Mouse (Mus musculus): ENCODE measurements around the gene Adam15. TPM values are rescaled to one million over a fixed set of nuclear protein-coding genes. Genes with fewer than 3 reads are reported as not detected.

Adam15 gene
- 40.8 and 44.0 TPM in 2 replicates for polyA plus RNA-seq (2014; fragmentation: Nextera tagmentation; extraction: Ambion mirVana)

GRCm38 (mm10) chr3:89349869-89350501, at the start of gene Adam15:
Adam15 (minus strand) TSS chr3:89349996.
- ATAC-seq (ENCODE audit: low FRiP score) (peak; percentile 92), DNase-seq (ENCODE audit: low spot score) (peak; percentile 88)
- Histone ChIP-seq H3K4me2 (replicated peaks) (peak within 1 kb of the TSS; percentile 92), H3K27me3 (ENCODE audit: control insufficient read depth, insufficient read depth, low read length) (peaks cover 15% of the 10 kb centered on the region; the same call in 1 of the 2 replicates), H3K9me3 (ENCODE audit: control insufficient read depth, low read length) (no peaks in the 10 kb centered on the region), H3K9ac (peak within 1 kb of the TSS; percentile 72), H3K4me1 (replicated peaks; ENCODE audit: control insufficient read depth, insufficient read depth, low read length) (0 out of 2 replicates have a peak, but pooled peaks cover 15% of the 10 kb centered on the region), H3K27ac (peak within 1 kb of the TSS; percentile 87), H3K36me3 (replicated peaks; ENCODE audit: control insufficient read depth, insufficient read depth) (no peaks in the 10 kb centered on the region), H3K4me3 (replicated peaks; ENCODE audit: low read length) (peak within 1 kb of the TSS; percentile 50)
- under 1% methylated on average over 56 of the region's 59 CpGs for WGBS

- Histone ChIP-seq H3K36me3 (replicated peaks; ENCODE audit: control insufficient read depth, insufficient read depth) (peaks cover 8% of the 10 kb centered on the region), H3K27me3 (ENCODE audit: control insufficient read depth, insufficient read depth, low read length) (peaks cover 31% of the 10 kb centered on the region), H3K9ac (peak overlapping the region; percentile 41; the same call in 1 of the 2 replicates), H3K4me1 (replicated peaks; ENCODE audit: control insufficient read depth, insufficient read depth, low read length) (peaks cover 35% of the 10 kb centered on the region), H3K9me3 (ENCODE audit: control insufficient read depth, low read length) (no peaks in the 10 kb centered on the region), H3K4me2 (replicated peaks) (peak overlapping the region; percentile 100), H3K27ac (no peak overlapping the region), H3K4me3 (replicated peaks; ENCODE audit: low read length) (peak overlapping the region; percentile 48)
- ATAC-seq (ENCODE audit: low FRiP score) (no peak), DNase-seq (ENCODE audit: low spot score) (no peak)
- WGBS, result 0% methylated on average over 4 of the region's 4 CpGs
Measured at GRCm38 (mm10) chr3:89396654-89397005, 46.8 kb upstream of the Adam15 start.

- ATAC-seq (ENCODE audit: low FRiP score) (no peak), DNase-seq (ENCODE audit: low spot score) (peak; percentile 74)
- H3K9me3 ChIP-seq (ENCODE audit: control insufficient read depth, low read length), result no peaks in the 10 kb centered on the region
- H3K36me3 ChIP-seq (replicated peaks; ENCODE audit: control insufficient read depth, insufficient read depth), result peaks cover 2% of the 10 kb centered on the region; the same call in 1 of the 2 replicates
- peak overlapping the region; percentile 100 for H3K4me2 ChIP-seq (replicated peaks)
- no peak overlapping the region for H3K27ac ChIP-seq
- peak overlapping the region; percentile 41 for H3K9ac ChIP-seq
- under 1% methylated on average over 43 of the region's 44 CpGs for WGBS
- H3K4me3 ChIP-seq (replicated peaks; ENCODE audit: low read length), result peak overlapping the region; percentile 48
- H3K4me1 ChIP-seq (replicated peaks; ENCODE audit: control insufficient read depth, insufficient read depth, low read length), result peaks cover 41% of the 10 kb centered on the region
- H3K27me3 ChIP-seq (ENCODE audit: control insufficient read depth, insufficient read depth, low read length), result peaks cover 31% of the 10 kb centered on the region
Measured at GRCm38 (mm10) chr3:89395806-89396653, 46.2 kb upstream of the Adam15 start.

- H3K9me3 ChIP-seq (ENCODE audit: control insufficient read depth, low read length), result no peaks in the 10 kb centered on the region
- DNase-seq (ENCODE audit: low spot score) (no peak), ATAC-seq (ENCODE audit: low FRiP score) (no peak)
- peak overlapping the region; percentile 100 for H3K4me2 ChIP-seq (replicated peaks)
- no peaks in the 10 kb centered on the region for H3K36me3 ChIP-seq (replicated peaks; ENCODE audit: control insufficient read depth, insufficient read depth)
- H3K4me3 ChIP-seq (replicated peaks; ENCODE audit: low read length), result peak overlapping the region; percentile 48
- peaks cover 31% of the 10 kb centered on the region for H3K27me3 ChIP-seq (ENCODE audit: control insufficient read depth, insufficient read depth, low read length)
- H3K27ac ChIP-seq, result no peak overlapping the region
- H3K4me1 ChIP-seq (replicated peaks; ENCODE audit: control insufficient read depth, insufficient read depth, low read length), result peaks cover 47% of the 10 kb centered on the region
- H3K9ac ChIP-seq, result no peak overlapping the region
- 2% methylated on average over 10 of the region's 10 CpGs for WGBS
Measured at GRCm38 (mm10) chr3:89395419-89395805, 45.6 kb upstream of the Adam15 start.

- WGBS, result under 1% methylated on average over 12 of the region's 12 CpGs
- no peak overlapping the region for H3K9ac ChIP-seq
- peaks cover 48% of the 10 kb centered on the region for H3K4me1 ChIP-seq (replicated peaks; ENCODE audit: control insufficient read depth, insufficient read depth, low read length)
Measured at GRCm38 (mm10) chr3:89394894-89395256, 45.1 kb upstream of the Adam15 start.

GRCm38 (mm10) chr3:89394006-89394893, 44.5 kb upstream of the Adam15 start, which contains the start of gene Zbtb7b:
Zbtb7b (minus strand) TSS chr3:89394776.
- Histone ChIP-seq H3K4me1 (replicated peaks; ENCODE audit: control insufficient read depth, insufficient read depth, low read length) (peaks cover 48% of the 10 kb centered on the region), H3K36me3 (replicated peaks; ENCODE audit: control insufficient read depth, insufficient read depth) (no peaks in the 10 kb centered on the region), H3K9ac (peak within 1 kb of the TSS; percentile 46), H3K4me3 (replicated peaks; ENCODE audit: low read length) (peak within 1 kb of the TSS; percentile 48), H3K27me3 (ENCODE audit: control insufficient read depth, insufficient read depth, low read length) (peaks cover 31% of the 10 kb centered on the region), H3K4me2 (replicated peaks) (peak within 1 kb of the TSS; percentile 100), H3K9me3 (ENCODE audit: control insufficient read depth, low read length) (no peaks in the 10 kb centered on the region), H3K27ac (peak within 1 kb of the TSS; percentile 40; the same call in 1 of the 2 replicates)
- under 1% methylated on average over 38 of the region's 42 CpGs for WGBS
- ATAC-seq (ENCODE audit: low FRiP score), result peak; percentile 25
- DNase-seq (ENCODE audit: low spot score), result peak; percentile 60

More at GRCm38 (mm10) chr3:89394894-89395256, 45.1 kb upstream of the Adam15 start:
- DNase-seq (ENCODE audit: low spot score), result peak; percentile 64
- H3K36me3 ChIP-seq (replicated peaks; ENCODE audit: control insufficient read depth, insufficient read depth), result no peaks in the 10 kb centered on the region
- H3K27ac ChIP-seq, result no peak overlapping the region
- H3K27me3 ChIP-seq (ENCODE audit: control insufficient read depth, insufficient read depth, low read length), result peaks cover 31% of the 10 kb centered on the region
- ATAC-seq (ENCODE audit: low FRiP score), result 0 out of 2 replicates have a peak, but pooled peaks have one; percentile 7
- peak overlapping the region; percentile 100 for H3K4me2 ChIP-seq (replicated peaks)
- H3K4me3 ChIP-seq (replicated peaks; ENCODE audit: low read length), result peak overlapping the region; percentile 48
- no peaks in the 10 kb centered on the region for H3K9me3 ChIP-seq (ENCODE audit: control insufficient read depth, low read length)

GRCm38 (mm10) chr3:89393605-89394004, 43.8 kb upstream of the Adam15 start:
- Histone ChIP-seq H3K27me3 (ENCODE audit: control insufficient read depth, insufficient read depth, low read length) (peaks cover 31% of the 10 kb centered on the region), H3K36me3 (replicated peaks; ENCODE audit: control insufficient read depth, insufficient read depth) (no peaks in the 10 kb centered on the region), H3K4me2 (replicated peaks) (peak overlapping the region; percentile 100), H3K27ac (peak overlapping the region; percentile 40; the same call in 1 of the 2 replicates), H3K9ac (peak overlapping the region; percentile 46), H3K4me1 (replicated peaks; ENCODE audit: control insufficient read depth, insufficient read depth, low read length) (peaks cover 48% of the 10 kb centered on the region), H3K4me3 (replicated peaks; ENCODE audit: low read length) (peak overlapping the region; percentile 48), H3K9me3 (ENCODE audit: control insufficient read depth, low read length) (no peaks in the 10 kb centered on the region)
- 0% methylated on average over 15 of the region's 15 CpGs for WGBS
- ATAC-seq (ENCODE audit: low FRiP score) (peak; percentile 91), DNase-seq (ENCODE audit: low spot score) (peak; percentile 89)

GRCm38 (mm10) chr3:89392871-89393311, 43.1 kb upstream of the Adam15 start:
- Histone ChIP-seq H3K27ac (no peak overlapping the region), H3K4me3 (replicated peaks; ENCODE audit: low read length) (peak overlapping the region; percentile 48), H3K36me3 (replicated peaks; ENCODE audit: control insufficient read depth, insufficient read depth) (no peaks in the 10 kb centered on the region), H3K27me3 (ENCODE audit: control insufficient read depth, insufficient read depth, low read length) (peaks cover 31% of the 10 kb centered on the region), H3K9ac (peak overlapping the region; percentile 71; the same call in 1 of the 2 replicates), H3K9me3 (ENCODE audit: control insufficient read depth, low read length) (no peaks in the 10 kb centered on the region), H3K4me1 (replicated peaks; ENCODE audit: control insufficient read depth, insufficient read depth, low read length) (peaks cover 48% of the 10 kb centered on the region), H3K4me2 (replicated peaks) (peak overlapping the region; percentile 100)
- ATAC-seq (ENCODE audit: low FRiP score) (no peak), DNase-seq (ENCODE audit: low spot score) (no peak)
- WGBS, result 2% methylated on average over 18 of the region's 24 CpGs

Measured in hindbrain, embryonic 14.5 days (tissue).